Mouse (Mus musculus): ENCODE data around the gene Arpc3. TPM values are rescaled to one million over a fixed set of nuclear protein-coding genes. Genes with fewer than 3 reads are reported as not detected.

Arpc3 gene
- polyA plus RNA-seq, 1 experiment from 2014 or later, result 51.8 TPM

GRCm38 (mm10) chr5:122392227-122393004 lies 738 bp downstream of the Arpc3 start:
- no peaks in the 10 kb centered on the region for H3K9me3 ChIP-seq (ENCODE audit: control insufficient read depth, low read length)
- H3K27ac ChIP-seq (replicated peaks; ENCODE audit: low read depth, low read length), result peak overlapping the region; percentile 72; the same call in 1 of the 2 replicates
- H3K4me1 ChIP-seq (ENCODE audit: control insufficient read depth, insufficient read depth, low read length), result peaks cover 9% of the 10 kb centered on the region; the same call in 1 of the 2 replicates
- ATAC-seq (ENCODE audit: low read depth) (peak; percentile 24; the same call in 1 of the 2 replicates), DNase-seq (ENCODE audit: low spot score) (no peak)
- H3K4me2 ChIP-seq (ENCODE audit: low read depth, low read length), result peak overlapping the region; percentile 77
- 17% methylated on average over 19 of the region's 19 CpGs for WGBS
- peak overlapping the region; percentile 93 for H3K9ac ChIP-seq (ENCODE audit: low read depth, low read length)
- no peaks in the 10 kb centered on the region for H3K27me3 ChIP-seq (replicated peaks; ENCODE audit: control insufficient read depth, insufficient read depth, low read length)
- peak overlapping the region; percentile 91 for H3K4me3 ChIP-seq (ENCODE audit: low read depth, low read length)
- H3K36me3 ChIP-seq (ENCODE audit: control insufficient read depth, insufficient read depth, low read length), result peaks cover 11% of the 10 kb centered on the region

GRCm38 (mm10) chr5:122393887-122394286 lies 2.2 kb downstream of the Arpc3 start:
- H3K4me2 ChIP-seq (ENCODE audit: low read depth, low read length), result no peak overlapping the region
- no peak for ATAC-seq (ENCODE audit: low read depth)
- no peak overlapping the region for H3K4me3 ChIP-seq (ENCODE audit: low read depth, low read length)
- no peak overlapping the region for H3K27ac ChIP-seq (replicated peaks; ENCODE audit: low read depth, low read length)
- no peaks in the 10 kb centered on the region for H3K9me3 ChIP-seq (ENCODE audit: control insufficient read depth, low read length)
- no peaks in the 10 kb centered on the region for H3K27me3 ChIP-seq (replicated peaks; ENCODE audit: control insufficient read depth, insufficient read depth, low read length)
- DNase-seq (ENCODE audit: low spot score), result peak; percentile 58
- 58% methylated on average over 2 of the region's 2 CpGs for WGBS
- peaks cover 9% of the 10 kb centered on the region; the same call in 1 of the 2 replicates for H3K4me1 ChIP-seq (ENCODE audit: control insufficient read depth, insufficient read depth, low read length)
- no peak overlapping the region for H3K9ac ChIP-seq (ENCODE audit: low read depth, low read length)
- H3K36me3 ChIP-seq (ENCODE audit: control insufficient read depth, insufficient read depth, low read length), result peaks cover 18% of the 10 kb centered on the region

GRCm38 (mm10) chr5:122396791-122397190 lies 5.1 kb downstream of the Arpc3 start:
- Histone ChIP-seq H3K4me3 (ENCODE audit: low read depth, low read length) (no peak overlapping the region), H3K9ac (ENCODE audit: low read depth, low read length) (no peak overlapping the region), H3K4me2 (ENCODE audit: low read depth, low read length) (no peak overlapping the region), H3K36me3 (ENCODE audit: control insufficient read depth, insufficient read depth, low read length) (peaks cover 41% of the 10 kb centered on the region), H3K9me3 (ENCODE audit: control insufficient read depth, low read length) (no peaks in the 10 kb centered on the region), H3K27me3 (replicated peaks; ENCODE audit: control insufficient read depth, insufficient read depth, low read length) (no peaks in the 10 kb centered on the region), H3K27ac (replicated peaks; ENCODE audit: low read depth, low read length) (no peak overlapping the region; the same call in 1 of the 2 replicates), H3K4me1 (ENCODE audit: control insufficient read depth, insufficient read depth, low read length) (peaks cover 9% of the 10 kb centered on the region; the same call in 1 of the 2 replicates)
- ATAC-seq (ENCODE audit: low read depth) (no peak), DNase-seq (ENCODE audit: low spot score) (peak; percentile 43)
- 91% methylated on average over 10 of the region's 10 CpGs for WGBS

GRCm38 (mm10) chr5:122397495-122397894 lies 5.8 kb downstream of the Arpc3 start:
- no peak for DNase-seq (ENCODE audit: low spot score)
- Histone ChIP-seq H3K36me3 (ENCODE audit: control insufficient read depth, insufficient read depth, low read length) (peaks cover 48% of the 10 kb centered on the region), H3K4me1 (ENCODE audit: control insufficient read depth, insufficient read depth, low read length) (peaks cover 6% of the 10 kb centered on the region; the same call in 1 of the 2 replicates), H3K27me3 (replicated peaks; ENCODE audit: control insufficient read depth, insufficient read depth, low read length) (no peaks in the 10 kb centered on the region), H3K27ac (replicated peaks; ENCODE audit: low read depth, low read length) (no peak overlapping the region), H3K4me2 (ENCODE audit: low read depth, low read length) (no peak overlapping the region), H3K9me3 (ENCODE audit: control insufficient read depth, low read length) (no peaks in the 10 kb centered on the region), H3K4me3 (ENCODE audit: low read depth, low read length) (no peak overlapping the region), H3K9ac (ENCODE audit: low read depth, low read length) (no peak overlapping the region)
- ATAC-seq (ENCODE audit: low read depth), result no peak
- 94% methylated on average over 8 of the region's 8 CpGs for WGBS

- Histone ChIP-seq H3K27ac (replicated peaks; ENCODE audit: low read depth, low read length) (no peak overlapping the region), H3K27me3 (replicated peaks; ENCODE audit: control insufficient read depth, insufficient read depth, low read length) (no peaks in the 10 kb centered on the region), H3K4me2 (ENCODE audit: low read depth, low read length) (no peak overlapping the region), H3K9ac (ENCODE audit: low read depth, low read length) (no peak overlapping the region), H3K4me3 (ENCODE audit: low read depth, low read length) (no peak overlapping the region), H3K4me1 (ENCODE audit: control insufficient read depth, insufficient read depth, low read length) (no peaks in the 10 kb centered on the region), H3K9me3 (ENCODE audit: control insufficient read depth, low read length) (no peaks in the 10 kb centered on the region), H3K36me3 (ENCODE audit: control insufficient read depth, insufficient read depth, low read length) (peaks cover 71% of the 10 kb centered on the region)
- 92% methylated on average over 8 of the region's 8 CpGs for WGBS
- DNase-seq (ENCODE audit: low spot score) (no peak), ATAC-seq (ENCODE audit: low read depth) (no peak)
Measured at GRCm38 (mm10) chr5:122399871-122400270, 8.2 kb downstream of the Arpc3 start.

GRCm38 (mm10) chr5:122400628-122401302 lies 9.1 kb downstream of the Arpc3 start:
- no peaks in the 10 kb centered on the region for H3K9me3 ChIP-seq (ENCODE audit: control insufficient read depth, low read length)
- peaks cover 80% of the 10 kb centered on the region for H3K36me3 ChIP-seq (ENCODE audit: control insufficient read depth, insufficient read depth, low read length)
- no peaks in the 10 kb centered on the region for H3K4me1 ChIP-seq (ENCODE audit: control insufficient read depth, insufficient read depth, low read length)
- no peak overlapping the region for H3K4me3 ChIP-seq (ENCODE audit: low read depth, low read length)
- H3K4me2 ChIP-seq (ENCODE audit: low read depth, low read length), result no peak overlapping the region
- no peak for ATAC-seq (ENCODE audit: low read depth)
- no peak for DNase-seq (ENCODE audit: low spot score)
- no peak overlapping the region for H3K9ac ChIP-seq (ENCODE audit: low read depth, low read length)
- 83% methylated on average over 18 of the region's 18 CpGs for WGBS
- no peaks in the 10 kb centered on the region for H3K27me3 ChIP-seq (replicated peaks; ENCODE audit: control insufficient read depth, insufficient read depth, low read length)
- no peak overlapping the region for H3K27ac ChIP-seq (replicated peaks; ENCODE audit: low read depth, low read length)

GRCm38 (mm10) chr5:122401303-122401640 lies 9.6 kb downstream of the Arpc3 start:
- H3K27ac ChIP-seq (replicated peaks; ENCODE audit: low read depth, low read length), result no peak overlapping the region
- DNase-seq (ENCODE audit: low spot score) (peak; percentile 40), ATAC-seq (ENCODE audit: low read depth) (no peak)
- H3K27me3 ChIP-seq (replicated peaks; ENCODE audit: control insufficient read depth, insufficient read depth, low read length), result no peaks in the 10 kb centered on the region
- no peak overlapping the region for H3K9ac ChIP-seq (ENCODE audit: low read depth, low read length)
- 38% methylated on average over 7 of the region's 8 CpGs for WGBS
- H3K4me3 ChIP-seq (ENCODE audit: low read depth, low read length), result no peak overlapping the region
- no peaks in the 10 kb centered on the region for H3K4me1 ChIP-seq (ENCODE audit: control insufficient read depth, insufficient read depth, low read length)
- H3K4me2 ChIP-seq (ENCODE audit: low read depth, low read length), result no peak overlapping the region
- no peaks in the 10 kb centered on the region for H3K9me3 ChIP-seq (ENCODE audit: control insufficient read depth, low read length)
- H3K36me3 ChIP-seq (ENCODE audit: control insufficient read depth, insufficient read depth, low read length), result peaks cover 85% of the 10 kb centered on the region

- 82% methylated on average over 13 of the region's 13 CpGs for WGBS
- H3K27ac ChIP-seq (replicated peaks; ENCODE audit: low read depth, low read length), result no peak overlapping the region
- peaks cover 5% of the 10 kb centered on the region; the same call in 1 of the 2 replicates for H3K9me3 ChIP-seq (ENCODE audit: control insufficient read depth, low read length)
- H3K9ac ChIP-seq (ENCODE audit: low read depth, low read length), result no peak overlapping the region
- no peak overlapping the region for H3K4me2 ChIP-seq (ENCODE audit: low read depth, low read length)
- no peaks in the 10 kb centered on the region for H3K27me3 ChIP-seq (replicated peaks; ENCODE audit: control insufficient read depth, insufficient read depth, low read length)
- H3K4me3 ChIP-seq (ENCODE audit: low read depth, low read length), result no peak overlapping the region
- H3K4me1 ChIP-seq (ENCODE audit: control insufficient read depth, insufficient read depth, low read length), result no peaks in the 10 kb centered on the region
- no peak for ATAC-seq (ENCODE audit: low read depth)
- DNase-seq (ENCODE audit: low spot score), result no peak
- H3K36me3 ChIP-seq (ENCODE audit: control insufficient read depth, insufficient read depth, low read length), result peaks cover 85% of the 10 kb centered on the region
Measured at GRCm38 (mm10) chr5:122402160-122402559, 10.5 kb downstream of the Arpc3 start.
